Mouse (Mus musculus) heart, postnatal 0 days (tissue): ENCODE results near the gene Gja10.

ENCODE experiments used
- CTCF ChIP-seq: IDR thresholded peaks from 2 replicates; pipeline ENCODE4 v1.5.1; 2016; ENCODE audit warnings: antibody characterized with exemption, control low read depth, low read depth
- EP300 ChIP-seq: IDR thresholded peaks from 2 replicates; pipeline ENCODE4 v1.6.1; 2016; ENCODE audit warnings: antibody characterized with exemption, low read depth

GRCm38 (mm10) chr4:32615034-32615881, 12.7 kb upstream of the Gja10 start, which contains the start of gene Casp8ap2:
- TF ChIP-seq EP300 (no peak), CTCF (no peak)
